Mouse (Mus musculus): ENCODE results near the gene Klf9. TPM values are rescaled to one million over a fixed set of nuclear protein-coding genes. Genes with fewer than 3 reads are reported as not detected.

Klf9 gene
- polyA plus RNA-seq, 1 experiment from 2014 or later, result 1.2 TPM

GRCm38 (mm10) chr19:23203505-23204053, 62.6 kb downstream of the Klf9 start:
- no peak overlapping the region for H3K4me3 ChIP-seq (ENCODE audit: low read depth, low read length)
- DNase-seq (ENCODE audit: low spot score), result no peak
- no peaks in the 10 kb centered on the region for H3K27me3 ChIP-seq (ENCODE audit: control insufficient read depth, insufficient read depth, low read length)
- H3K36me3 ChIP-seq (ENCODE audit: control insufficient read depth, insufficient read depth, low read length), result peaks cover 17% of the 10 kb centered on the region; the same call in 1 of the 2 replicates
- 92% methylated on average over 3 of the region's 3 CpGs for WGBS
- H3K9ac ChIP-seq (ENCODE audit: low read length), result no peak overlapping the region
- H3K9me3 ChIP-seq (ENCODE audit: control insufficient read depth, low read length), result peaks cover 5% of the 10 kb centered on the region; the same call in 1 of the 2 replicates
- no peak for ATAC-seq (ENCODE audit: insufficient number of reproducible peaks, low FRiP score, low TSS enrichment, low read depth)
- no peak overlapping the region for H3K4me2 ChIP-seq (ENCODE audit: low read depth, severe bottlenecking)
- no peak overlapping the region for H3K27ac ChIP-seq (replicated peaks; ENCODE audit: low read depth, low read length)
- no peaks in the 10 kb centered on the region for H3K4me1 ChIP-seq (ENCODE audit: control insufficient read depth, insufficient read depth, low read length)

- no peaks in the 10 kb centered on the region for H3K9me3 ChIP-seq (ENCODE audit: control insufficient read depth, low read length)
- no peak overlapping the region for H3K4me3 ChIP-seq (ENCODE audit: low read depth, low read length)
- H3K4me1 ChIP-seq (ENCODE audit: control insufficient read depth, insufficient read depth, low read length), result no peaks in the 10 kb centered on the region
- DNase-seq (ENCODE audit: low spot score) (no peak), ATAC-seq (ENCODE audit: insufficient number of reproducible peaks, low FRiP score, low TSS enrichment, low read depth) (no peak)
- whole genome bisulfite sequencing, result 89% methylated on average over 6 of the region's 6 CpGs
- H3K9ac ChIP-seq (ENCODE audit: low read length), result no peak overlapping the region
- H3K27ac ChIP-seq (replicated peaks; ENCODE audit: low read depth, low read length), result no peak overlapping the region
- peaks cover 4% of the 10 kb centered on the region; the same call in 1 of the 2 replicates for H3K36me3 ChIP-seq (ENCODE audit: control insufficient read depth, insufficient read depth, low read length)
- no peak overlapping the region for H3K4me2 ChIP-seq (ENCODE audit: low read depth, severe bottlenecking)
- H3K27me3 ChIP-seq (ENCODE audit: control insufficient read depth, insufficient read depth, low read length), result no peaks in the 10 kb centered on the region
Measured at GRCm38 (mm10) chr19:23211325-23211724, 70.3 kb downstream of the Klf9 start.

- Histone ChIP-seq H3K36me3 (ENCODE audit: control insufficient read depth, insufficient read depth, low read length) (peaks cover 4% of the 10 kb centered on the region; the same call in 1 of the 2 replicates), H3K27me3 (ENCODE audit: control insufficient read depth, insufficient read depth, low read length) (no peaks in the 10 kb centered on the region), H3K4me3 (ENCODE audit: low read depth, low read length) (no peak overlapping the region), H3K9ac (ENCODE audit: low read length) (no peak overlapping the region), H3K4me2 (ENCODE audit: low read depth, severe bottlenecking) (no peak overlapping the region), H3K4me1 (ENCODE audit: control insufficient read depth, insufficient read depth, low read length) (no peaks in the 10 kb centered on the region), H3K27ac (replicated peaks; ENCODE audit: low read depth, low read length) (no peak overlapping the region), H3K9me3 (ENCODE audit: control insufficient read depth, low read length) (no peaks in the 10 kb centered on the region)
- ATAC-seq (ENCODE audit: insufficient number of reproducible peaks, low FRiP score, low TSS enrichment, low read depth) (no peak), DNase-seq (ENCODE audit: low spot score) (no peak)
- WGBS, result 94% methylated on average over 8 of the region's 8 CpGs
Measured at GRCm38 (mm10) chr19:23214326-23214725, 73.3 kb downstream of the Klf9 start.

MicroRNAs within 50 kb of the gene (microRNA counts, 519-probe panel; counts per million panel counts)
- microRNA mmu-miR-1192, result not detected

Small RNA genes within 50 kb of the gene (microRNA-seq; reads per million reads assigned to microRNA genes)
- not detected for gene Mir1192

Other genes with a start within 250 kb of the Klf9 start
- gene Smc5, start 132.7 kb downstream of the Klf9 start, polyA plus RNA-seq (2014; fragmentation: Nextera tagmentation; extraction: Ambion mirVana), result 50.6 and 55.8 TPM in 2 replicates

All from limb, embryonic 11.5 days (tissue).